Mouse (Mus musculus) C3H10T1/2 (cell line): ENCODE measurements around the gene Togaram1. TPM values are rescaled to one million over a fixed set of nuclear protein-coding genes. Genes with fewer than 3 reads are reported as not detected.

Experiments used
- polyA plus RNA-seq, 2 experiments: library from polyadenylated mRNA; unstranded; fragments of >200 nt; fragmentation: generic; extraction: Trizol; gene quantifications; one replicate each; pipeline ENCODE4 v1.2.1; 2012; ENCODE audit warnings: missing spikeins in 2 of 2

Gene Togaram1
- 1 to 10 TPM in 1 of 2 experiments, under 1 TPM in 1; 0.34 to 2.1 TPM for polyA plus RNA-seq

GRCm38 (mm10) chr12:64965124-64966026, at the start of gene Togaram1, which contains the start of gene Klhl28:
Gene Togaram1, plus strand, starts transcription at chr12:64965804.
Gene Klhl28, minus strand, starts transcription at chr12:64965534.

GRCm38 (mm10) chr12:64917578-64918471, 47.8 kb upstream of the Togaram1 start, which contains the start of gene Gm527:
Gene Gm527, plus strand, starts transcription at chr12:64917906.

DNA sequence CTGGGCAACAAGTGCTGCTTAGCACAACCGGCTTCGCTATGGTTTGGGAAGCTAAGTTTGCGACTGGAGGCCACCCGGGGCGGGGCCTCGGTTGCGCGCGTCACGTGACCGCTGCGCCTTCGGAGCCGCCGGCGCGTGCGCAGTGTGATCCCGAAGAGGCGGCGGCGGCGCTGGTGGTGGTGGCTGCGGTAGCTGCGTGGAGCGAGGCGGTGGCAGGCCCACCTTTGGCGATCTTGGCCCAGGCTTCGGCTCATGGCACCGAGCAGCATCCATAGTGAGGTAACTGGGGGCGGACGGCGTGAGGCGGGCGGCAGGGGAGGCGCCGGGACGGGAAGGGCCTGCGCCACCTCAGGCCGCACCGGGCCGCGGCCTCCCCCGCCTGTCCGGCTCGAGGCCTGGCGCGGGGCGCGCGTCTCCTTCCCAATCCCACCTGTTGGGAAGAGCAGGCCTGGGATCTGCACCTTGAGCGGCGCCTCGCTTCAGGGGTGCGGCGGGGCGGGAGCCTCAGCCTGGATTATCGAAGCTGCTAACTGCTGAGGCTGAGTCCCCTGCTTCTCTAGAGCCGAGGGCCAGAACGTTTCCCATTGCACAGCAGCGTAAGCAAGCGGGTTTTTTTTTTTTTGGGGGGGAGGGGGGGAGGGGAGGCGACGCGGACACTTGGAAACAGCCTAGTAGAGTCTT, 70.7 kb downstream of the Togaram1 start, which contains the start of gene Prpf39:
Gene Prpf39, plus strand, starts transcription at position 144 of the 681 bp plus-strand sequence.

Other genes with a start within 250 kb of the Togaram1 start
- gene Gm527, start 47.9 kb upstream of the Togaram1 start, polyA plus RNA-seq: 1 to 10 TPM in 1 of 2 experiments, under 1 TPM in 1; 0.73 to 1.8 TPM
- under 1 TPM; 0.05 to 0.60 TPM for gene Klhl28, start 270 bp upstream of the Togaram1 start, polyA plus RNA-seq
- 1 to 10 TPM in 1 of 2 experiments, under 1 TPM in 1; 0.21 to 2.5 TPM for gene Prpf39, start 70.5 kb downstream of the Togaram1 start, polyA plus RNA-seq
- gene Fkbp3, start 108.2 kb downstream of the Togaram1 start, polyA plus RNA-seq: 10 to 100 TPM in 1 of 2 experiments, 1 to 10 TPM in 1; 4.4 to 42.1 TPM
- gene Fancm, start 109.8 kb downstream of the Togaram1 start, polyA plus RNA-seq: under 1 TPM; 0.14 to 0.71 TPM
- 1 to 10 TPM in 1 of 2 experiments, under 1 TPM in 1; 0.19 to 1.5 TPM for gene Mis18bp1, start 206.8 kb downstream of the Togaram1 start, polyA plus RNA-seq